Mouse (Mus musculus) right cerebral cortex, postnatal 4 days (tissue): ENCODE measurements around the gene Muc5ac.
"Not testable (repeated sequence)": the region's sequence is repeated elsewhere in the genome, so short reads cannot be mapped to it uniquely, and the experiment has no call there.

Source experiments
- DNase-seq: peaks from one replicate; pipeline ENCODE4 v3.0.0-alpha.2; 2022

Gene Muc5ac

GRCm38 (mm10) chr7:141788677-141789452 is at the start of gene Muc5ac:
Gene Muc5ac, plus strand, starts transcription at chr7:141788972.
- no peak for DNase-seq

DNA sequence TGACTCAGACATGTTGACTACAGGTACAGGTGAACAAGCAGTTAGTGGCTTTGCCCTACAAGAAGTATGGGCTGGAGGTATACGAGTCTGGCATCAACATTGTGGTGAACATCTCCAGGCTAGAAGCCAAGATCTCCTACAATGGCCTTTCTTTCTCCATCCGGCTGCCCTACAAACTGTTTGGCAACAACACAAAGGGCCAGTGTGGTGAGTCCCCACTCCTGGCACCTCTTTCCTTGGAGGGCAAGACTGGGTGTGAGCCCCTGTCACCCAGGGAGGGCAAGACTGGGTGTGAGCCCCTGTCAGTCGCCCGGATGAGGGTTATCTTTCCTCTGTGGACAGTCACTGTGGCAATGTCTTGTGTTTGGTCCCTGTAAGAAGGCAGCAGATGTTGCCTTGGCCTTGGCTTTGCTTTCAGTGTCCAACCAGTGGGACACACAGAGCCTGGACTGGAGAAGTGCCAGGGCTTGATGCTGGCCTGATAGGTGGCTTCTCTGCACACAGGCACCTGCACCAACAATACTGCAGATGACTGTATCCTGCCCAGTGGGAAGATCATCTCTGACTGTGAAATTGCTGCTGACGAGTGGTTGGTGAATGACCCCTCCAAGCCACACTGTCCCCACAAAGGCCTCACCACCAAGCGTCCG is 41.2 kb upstream of the Muc5ac start:
- no peak for DNase-seq

- DNase-seq, result no peak
Measured at GRCm38 (mm10) chr7:141752513-141752912, 36.3 kb upstream of the Muc5ac start.

- DNase-seq, result peak; percentile 71
Measured at GRCm38 (mm10) chr7:141755831-141756230, 32.9 kb upstream of the Muc5ac start.

GRCm38 (mm10) chr7:141758291-141758690 is 30.5 kb upstream of the Muc5ac start:
- no peak for DNase-seq

DNA sequence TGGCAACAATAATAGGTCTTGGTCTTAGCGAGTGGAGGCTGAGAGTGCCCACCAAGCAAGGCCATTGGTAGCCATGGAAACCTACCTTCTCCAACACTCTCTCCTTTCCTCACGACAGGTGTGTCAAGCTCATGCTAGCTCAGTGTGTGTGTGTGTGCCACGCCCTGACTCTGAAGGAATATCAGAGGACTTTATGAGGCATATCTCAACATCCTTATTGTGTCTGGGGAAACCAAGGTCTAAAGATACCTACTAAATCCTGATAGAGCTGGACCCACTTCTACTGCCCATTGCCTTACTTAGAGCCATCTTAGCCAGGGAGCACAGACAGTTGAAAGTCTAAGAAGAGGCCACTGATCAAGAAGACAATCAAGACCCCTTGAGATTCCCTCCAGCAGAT is 18.3 kb upstream of the Muc5ac start:
- no peak for DNase-seq

DNA sequence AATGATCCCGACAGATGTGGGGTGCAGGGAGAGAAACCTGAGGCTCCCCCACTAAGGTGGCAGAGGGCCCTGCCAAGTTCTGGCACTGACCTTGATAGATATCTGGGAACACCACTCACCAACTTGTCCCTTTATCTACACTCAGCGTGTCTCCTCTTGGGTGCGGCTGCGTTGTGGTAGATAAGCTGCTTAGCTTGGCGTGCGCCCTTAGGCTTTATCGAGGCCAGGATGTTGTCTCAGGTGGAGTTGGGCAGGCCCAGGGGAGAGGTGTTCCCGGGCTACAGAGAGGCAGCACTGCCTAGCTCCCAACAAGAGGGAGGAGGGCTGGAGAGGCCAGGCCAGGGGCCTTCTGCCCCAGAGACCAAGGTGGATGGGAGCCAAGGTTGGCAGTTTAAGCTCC is 17.8 kb upstream of the Muc5ac start:
- DNase-seq, result no peak

DNA sequence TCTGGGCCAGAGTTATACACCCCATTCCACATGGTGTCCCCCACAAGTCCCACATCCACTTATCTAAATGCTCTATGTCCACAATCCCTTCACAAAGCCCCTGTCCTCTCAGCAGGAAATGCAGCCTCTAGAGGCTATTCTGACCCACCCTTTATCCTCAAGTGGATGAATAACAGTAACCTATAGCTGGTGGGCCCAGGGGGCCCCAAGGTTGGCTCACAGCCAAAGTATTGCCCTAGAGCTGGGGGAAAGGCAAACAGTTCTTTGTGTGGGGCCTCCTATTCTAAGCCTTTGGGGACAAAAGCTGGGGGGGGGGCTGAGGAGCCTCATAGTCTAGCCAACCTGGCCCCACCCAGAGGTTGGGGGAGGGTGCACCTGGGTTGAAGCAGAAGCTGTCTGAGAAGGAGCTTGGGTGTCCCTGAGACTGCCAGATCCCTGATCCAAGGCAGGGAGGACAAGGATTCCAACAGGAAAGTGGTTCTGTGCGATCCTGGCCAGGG is 16.7 kb upstream of the Muc5ac start:
- DNase-seq, result no peak

- no peak for DNase-seq
Measured at GRCm38 (mm10) chr7:141774855-141775254, 13.9 kb upstream of the Muc5ac start.

- DNase-seq, result no peak
Measured at GRCm38 (mm10) chr7:141776199-141776598, 12.6 kb upstream of the Muc5ac start.

DNA sequence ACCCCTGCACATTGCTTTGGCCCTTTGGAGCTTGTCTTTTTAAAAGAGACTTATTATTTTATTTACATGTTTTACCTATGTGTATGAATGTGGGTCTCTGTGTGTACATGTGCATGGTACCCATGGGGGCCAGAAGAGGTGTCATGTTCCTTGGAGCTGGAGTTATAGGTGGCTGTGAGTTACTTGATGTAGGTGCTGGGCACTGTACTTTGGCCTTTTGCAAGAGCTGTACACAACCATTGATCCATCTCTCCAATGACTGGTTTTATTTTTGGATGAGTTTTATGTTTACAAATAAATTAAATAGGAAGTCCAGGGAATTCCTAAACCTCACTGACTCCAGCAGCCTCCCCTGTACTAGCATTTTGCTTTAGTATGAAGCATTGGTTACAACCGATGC is 5.5 kb downstream of the Muc5ac start:
- DNase-seq, result no peak

- DNase-seq, result no peak
Measured at GRCm38 (mm10) chr7:141803206-141803605, 14.4 kb downstream of the Muc5ac start.

- DNase-seq, result no peak
Measured at GRCm38 (mm10) chr7:141805384-141805783, 16.6 kb downstream of the Muc5ac start.

- not testable (repeated sequence) for DNase-seq
Measured at GRCm38 (mm10) chr7:141807823-141808222, 19.1 kb downstream of the Muc5ac start.

DNA sequence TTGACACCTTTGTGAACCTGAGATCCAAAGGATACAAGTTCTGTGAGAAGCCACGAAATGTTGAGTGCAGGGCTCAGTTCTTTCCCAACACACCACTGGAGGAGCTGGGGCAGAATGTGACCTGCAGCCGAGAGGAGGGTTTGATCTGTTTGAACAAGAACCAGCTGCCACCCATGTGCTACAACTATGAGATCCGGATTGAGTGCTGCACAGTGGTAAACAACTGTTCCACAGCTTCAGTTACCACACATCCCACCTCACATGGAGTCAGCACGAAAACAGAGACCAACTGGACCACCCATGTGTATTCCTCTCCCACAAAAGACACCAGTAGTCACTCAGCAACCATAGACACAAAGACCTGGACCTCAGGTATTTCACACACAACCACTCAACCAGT is 21.2 kb downstream of the Muc5ac start:
- not testable (repeated sequence) for DNase-seq

DNA sequence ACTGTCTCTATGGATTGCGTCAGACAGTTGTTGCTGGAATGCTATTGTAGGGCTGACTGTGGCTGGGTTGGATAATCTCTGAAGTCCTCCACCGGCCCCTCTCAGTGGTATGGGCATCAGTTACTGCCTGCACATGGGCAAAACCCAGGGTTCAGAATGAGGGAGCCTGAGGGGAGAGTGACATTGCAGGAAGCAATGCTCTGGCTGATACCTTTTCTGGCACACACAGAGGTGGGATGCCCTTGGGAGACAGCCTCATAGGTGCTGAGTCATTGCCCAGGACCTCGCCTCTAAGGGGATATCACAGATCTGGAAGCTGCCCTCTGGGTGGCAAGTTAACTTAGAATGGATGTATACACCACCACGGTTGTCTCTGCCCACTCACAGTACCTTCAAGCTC is 24.5 kb downstream of the Muc5ac start:
- DNase-seq, result no peak

GRCm38 (mm10) chr7:141815361-141815760 is 26.6 kb downstream of the Muc5ac start:
- DNase-seq, result peak; percentile 6

- DNase-seq, result peak; percentile 25
Measured at GRCm38 (mm10) chr7:141817355-141818075, 28.7 kb downstream of the Muc5ac start.

DNA sequence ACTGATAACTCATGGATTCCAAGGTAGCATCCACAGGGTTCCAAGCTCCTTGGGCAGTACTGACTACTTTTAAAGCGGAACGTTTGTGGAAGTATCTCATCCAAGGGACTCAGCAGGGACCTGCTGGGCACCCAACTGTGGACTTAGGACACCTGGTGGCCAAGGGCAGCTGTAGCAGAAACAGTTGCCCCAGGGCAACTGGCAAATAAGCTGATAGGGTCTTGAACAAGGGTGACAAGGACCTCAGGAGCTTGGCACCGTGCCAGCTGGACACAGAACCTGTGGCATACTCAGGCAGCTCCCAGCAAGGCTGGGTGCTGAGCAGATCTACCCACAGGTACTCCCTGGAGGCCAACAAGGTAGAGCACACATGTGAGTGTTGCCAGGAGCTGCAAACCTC is 29.5 kb downstream of the Muc5ac start:
- DNase-seq, result peak; percentile 7

GRCm38 (mm10) chr7:141822582-141823261 is 34.0 kb downstream of the Muc5ac start:
- no peak for DNase-seq

- DNase-seq, result no peak
Measured at GRCm38 (mm10) chr7:141823699-141824098, 34.9 kb downstream of the Muc5ac start.

DNA sequence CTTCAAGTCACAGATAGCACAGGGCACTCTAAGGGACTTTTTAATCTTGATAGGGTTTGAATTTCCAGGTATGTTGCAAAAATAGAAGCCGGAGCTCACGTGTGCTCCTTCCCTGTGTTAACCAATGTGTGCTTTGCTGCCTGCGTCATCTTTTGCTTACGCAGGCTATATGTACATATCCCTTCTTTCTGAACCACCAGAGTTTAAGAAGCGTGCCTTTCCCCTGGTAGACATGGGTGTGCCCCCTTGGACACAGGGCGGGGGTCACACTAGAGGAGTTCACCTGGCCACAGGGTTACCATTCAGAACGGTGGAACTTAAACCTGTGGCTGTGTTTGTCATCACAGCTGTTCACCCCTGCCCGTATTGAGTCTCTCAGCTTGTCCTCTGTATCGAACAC is 35.6 kb downstream of the Muc5ac start:
- DNase-seq, result no peak

- DNase-seq, result no peak
Measured at GRCm38 (mm10) chr7:141835941-141836340, 47.2 kb downstream of the Muc5ac start.
